Mouse (Mus musculus): ENCODE data around the gene Nup93.

DNA sequence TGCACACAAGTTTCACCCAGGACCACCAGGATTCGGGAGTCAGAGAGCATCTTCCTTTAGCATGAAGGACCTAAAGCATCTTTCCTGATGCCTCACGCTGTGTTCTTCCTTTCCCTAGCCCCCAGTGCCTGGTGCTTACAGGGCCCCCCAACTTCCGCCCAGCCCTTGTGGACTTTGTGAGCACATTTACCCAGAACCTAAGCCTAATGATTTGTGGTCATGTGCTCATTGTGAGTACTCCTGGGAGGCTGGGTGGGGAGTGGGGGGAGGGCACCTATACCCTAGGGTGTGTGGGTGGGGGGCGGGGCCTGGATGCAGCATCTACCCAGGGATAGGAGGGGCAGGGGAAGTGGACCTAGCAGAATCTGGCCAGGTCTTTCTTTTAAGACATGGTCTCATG is 131.3 kb downstream of the Nup93 start:
- TF ChIP-seq CTCF (IDR thresholded peaks at IDR 0.05; ENCODE audit: borderline replicate concordance, control insufficient read depth, extremely low read depth, insufficient read depth, low read length, poor library complexity) = no peak
- TF ChIP-seq POLR2A (IDR thresholded peaks at IDR 0.05; ENCODE audit: control insufficient read depth, extremely low read depth, insufficient read depth, low read length, poor library complexity) = no peak

Measured in thymus, adult 2 months (tissue).